Mouse (Mus musculus) gastrocnemius, postnatal 36 days (tissue): ENCODE measurements at regions not wholly inside any gene's neighbourhood (a gene's known extent, or its start where the extent isn't known, plus 50 kb on each side); places are given as distances from the start of the nearest gene placed in this dataset.
"Not testable (repeated sequence)": the region's sequence is repeated elsewhere in the genome, so short reads cannot be mapped to it uniquely, and the experiment has no call there.

ENCODE experiments used
- DNase-seq, 2 experiments: peaks; one replicate each; pipeline ENCODE4 v3.0.0; 2022
- intact Hi-C: fragments of 180-260 bp; cut with DNase I; formaldehyde crosslinking; loops from one replicate; pipeline ENCODE4 v1.15.1; 2025

DNA sequence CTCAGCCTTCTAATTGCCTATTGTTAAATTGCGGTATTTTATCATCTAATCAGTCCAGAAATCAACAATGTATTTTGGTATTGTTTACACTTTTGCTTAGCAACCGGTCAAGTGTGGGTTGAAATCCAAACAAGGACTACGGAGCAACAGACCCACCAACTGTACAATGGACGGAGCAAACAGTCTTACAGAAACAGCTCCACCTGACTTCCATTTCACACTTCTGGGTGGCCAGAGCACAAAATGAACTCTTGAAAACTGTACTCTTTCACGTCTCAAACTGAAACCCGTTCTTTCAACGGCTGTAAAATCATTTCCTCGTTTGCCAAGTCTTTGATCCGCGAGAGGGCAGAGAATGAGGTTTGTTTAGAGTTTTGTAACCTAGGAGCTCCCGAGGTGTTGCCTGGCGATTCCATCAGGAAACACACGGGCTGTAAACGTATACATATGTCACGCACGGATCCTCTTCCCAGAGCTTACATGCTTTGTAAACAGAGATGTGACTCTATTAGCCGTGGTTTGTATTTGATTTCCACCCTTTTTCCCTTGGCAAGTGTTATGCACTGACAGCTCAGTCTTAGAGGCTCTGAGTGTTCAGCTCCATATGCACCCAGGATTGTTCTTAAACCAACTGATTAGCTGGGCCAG is 258.3 kb downstream of the Etnk1 start:
- DNase-seq, result no peak
- intact Hi-C loops, result no loop called here

GRCm38 (mm10) chr6:143431896-143432450 is 265.0 kb downstream of the Etnk1 start:
- DNase-seq, result no peak
- intact Hi-C loops, result no loop called here

DNA sequence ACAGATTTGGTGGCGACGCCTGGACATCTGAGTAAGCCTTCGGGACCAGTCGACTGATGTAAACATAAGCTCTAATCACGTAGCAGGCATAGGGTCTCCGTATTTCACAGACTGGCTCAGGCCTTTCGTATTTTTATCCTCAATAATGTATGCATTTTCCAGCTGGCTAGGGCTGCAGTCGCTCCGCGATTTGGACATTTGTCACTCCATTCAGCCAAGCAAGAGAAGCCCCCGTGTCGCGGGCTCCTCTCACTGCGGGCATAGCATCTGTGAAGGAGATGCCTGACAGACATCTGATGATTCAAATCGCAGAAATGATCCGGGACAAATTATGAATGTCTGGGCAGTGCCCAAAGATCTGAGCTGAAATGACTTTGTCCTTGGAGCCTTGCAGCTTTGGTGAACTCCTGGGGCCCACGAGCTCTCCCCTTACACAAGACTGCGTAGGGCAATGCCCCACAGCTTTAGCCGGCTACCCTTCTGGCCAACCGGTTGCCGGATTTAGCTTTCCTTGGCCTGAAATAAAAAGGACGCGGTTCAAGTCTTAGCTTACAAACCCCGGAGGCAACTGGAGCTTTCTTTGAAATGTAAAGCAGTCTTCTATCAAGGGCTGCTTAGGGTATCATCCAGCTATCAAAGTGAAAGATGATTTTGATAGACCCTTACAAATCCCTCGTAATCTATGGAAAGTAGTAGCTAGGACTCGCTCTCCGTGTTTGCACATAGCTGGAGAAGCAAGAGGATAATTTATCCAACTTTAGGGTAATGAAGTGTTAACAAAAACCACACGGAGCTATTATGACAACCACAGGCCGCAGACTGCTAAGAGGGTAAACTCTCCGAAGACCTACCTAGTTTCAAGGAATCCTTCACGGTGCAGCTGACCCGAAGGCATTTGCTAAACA is 270.6 kb downstream of the Etnk1 start:
- DNase-seq, result no peak
- intact Hi-C loops, result no loop called here

DNA sequence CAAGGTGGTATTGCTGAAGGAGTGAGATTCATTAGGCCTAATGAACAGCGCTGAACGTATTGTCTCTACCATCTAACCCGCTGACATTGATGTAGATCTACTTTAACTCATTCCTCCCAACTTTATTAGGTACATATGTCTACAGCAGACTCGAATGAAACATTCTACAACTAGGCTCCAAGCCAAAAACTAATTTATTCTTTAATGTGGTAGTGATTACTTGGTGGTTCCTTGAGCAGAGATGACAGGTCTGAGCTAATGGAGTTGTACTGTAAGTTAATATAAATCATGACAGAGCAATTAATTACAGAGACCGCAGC is 271.2 kb downstream of the Etnk1 start:
- intact Hi-C loops, result no loop called here
- no peak for DNase-seq

- intact Hi-C loops, result no loop called here
Measured at GRCm38 (mm10) chr6:143439484-143439883, 272.5 kb downstream of the Etnk1 start.

DNA sequence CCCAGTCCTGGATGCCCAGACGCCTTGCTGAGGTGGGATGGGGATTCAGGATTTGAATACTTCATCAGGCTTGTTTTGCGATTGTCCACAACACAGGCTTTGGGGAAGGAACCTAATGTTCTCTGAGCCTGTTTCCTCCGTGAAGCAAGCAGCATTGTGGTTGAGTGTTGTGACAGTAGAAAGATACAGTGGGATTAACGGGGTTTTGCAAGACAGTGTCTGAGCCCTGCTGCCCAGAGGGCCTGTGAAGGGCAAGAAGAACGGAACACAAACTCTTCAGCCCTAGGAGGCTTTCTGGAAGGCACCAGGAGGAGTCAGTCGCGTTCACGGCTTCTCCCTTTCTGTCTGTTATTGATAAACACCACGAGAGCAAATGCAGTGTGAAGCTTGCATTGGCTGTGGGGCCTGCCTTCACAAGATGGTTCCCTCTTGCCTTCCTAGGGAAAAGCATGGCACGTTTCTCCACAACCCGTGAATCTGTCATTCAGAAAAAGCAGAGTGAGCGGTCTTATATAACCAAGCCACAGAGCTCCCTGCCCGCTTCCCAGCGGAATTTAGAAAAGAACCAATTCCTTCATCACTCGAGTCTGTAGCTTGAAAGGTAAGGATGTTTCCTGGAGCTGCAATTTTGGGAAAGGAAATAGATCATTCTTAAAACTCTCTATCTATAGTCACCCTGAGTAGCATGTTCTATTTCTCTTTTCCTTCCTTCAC is 273.4 kb downstream of the Etnk1 start:
- intact Hi-C loops, result no loop called here
- no peak for DNase-seq

More at GRCm38 (mm10) chr6:143439484-143439883, 272.5 kb downstream of the Etnk1 start:
- DNase-seq, result no peak

GRCm38 (mm10) chr6:143442361-143442760 is 275.3 kb downstream of the Etnk1 start:
- intact Hi-C loops, result no loop called here
- no peak for DNase-seq

DNA sequence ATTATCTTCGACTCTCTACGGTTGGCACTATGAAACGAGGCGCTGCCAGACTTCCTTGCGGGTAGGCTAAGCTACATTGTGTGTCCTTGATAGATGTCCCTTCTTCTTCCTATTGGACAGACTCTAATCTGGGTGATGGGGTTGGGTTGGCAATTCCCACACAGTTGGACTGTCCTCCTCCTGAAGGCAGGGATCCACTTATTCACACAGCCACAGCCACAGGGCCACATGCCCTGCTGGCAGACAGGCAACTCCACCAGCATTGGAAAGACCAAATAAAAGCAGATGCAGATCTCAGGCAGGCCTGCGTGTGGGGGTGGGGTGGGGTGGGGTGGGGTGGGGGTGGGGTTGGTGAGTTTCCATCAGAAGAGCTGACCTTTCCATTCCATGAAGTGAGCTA is 276.4 kb downstream of the Etnk1 start:
- intact Hi-C loops, result no loop called here
- DNase-seq, result no peak

GRCm38 (mm10) chr6:143444782-143445181 is 277.8 kb downstream of the Etnk1 start:
- no peak for DNase-seq
- intact Hi-C loops, result no loop called here

GRCm38 (mm10) chr6:143445834-143446552 is 279.0 kb downstream of the Etnk1 start:
- no peak for DNase-seq
- intact Hi-C loops, result no loop called here

DNA sequence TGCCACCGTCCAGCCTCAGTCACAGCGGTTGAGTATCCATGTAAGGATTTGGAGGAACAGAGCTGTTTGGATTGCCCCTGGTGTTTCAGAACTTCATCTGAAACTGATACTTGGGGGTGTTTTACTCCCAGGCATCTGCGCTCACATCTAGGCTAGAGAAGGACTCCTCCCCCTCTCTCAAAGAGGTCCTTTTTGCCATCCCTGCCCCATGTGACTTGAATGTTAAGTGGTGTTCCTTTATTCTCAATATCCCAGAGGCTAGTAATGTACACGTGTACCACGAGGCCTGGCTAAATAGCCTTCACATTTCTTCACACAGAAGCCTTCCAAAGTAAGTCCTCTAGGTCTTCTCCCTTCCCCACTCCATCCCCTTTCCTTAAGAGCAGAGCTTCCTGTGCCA is 280.0 kb downstream of the Etnk1 start:
- DNase-seq, result no peak
- intact Hi-C loops, result no loop called here

DNA sequence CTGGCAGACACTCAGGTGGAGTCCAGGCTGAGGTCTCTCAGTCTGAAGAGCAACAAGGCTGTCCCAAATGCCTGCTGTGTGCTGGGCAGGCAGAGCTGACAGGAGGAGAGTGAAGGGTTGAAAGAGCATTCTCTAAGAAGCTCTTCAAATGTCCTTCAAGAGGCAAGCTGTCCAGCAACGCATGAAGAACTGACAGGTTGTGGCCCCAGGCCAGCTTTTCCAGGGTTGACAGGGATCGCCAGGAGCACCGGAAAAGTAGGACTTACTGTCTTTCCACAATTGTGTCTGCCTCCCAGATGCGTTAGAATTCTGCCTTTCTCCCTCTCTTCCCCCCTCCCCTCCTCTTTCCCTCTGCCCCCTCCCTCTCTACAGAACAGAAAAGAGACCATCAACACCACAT is 282.1 kb downstream of the Etnk1 start:
- no peak for DNase-seq
- intact Hi-C loops, result no loop called here

DNA sequence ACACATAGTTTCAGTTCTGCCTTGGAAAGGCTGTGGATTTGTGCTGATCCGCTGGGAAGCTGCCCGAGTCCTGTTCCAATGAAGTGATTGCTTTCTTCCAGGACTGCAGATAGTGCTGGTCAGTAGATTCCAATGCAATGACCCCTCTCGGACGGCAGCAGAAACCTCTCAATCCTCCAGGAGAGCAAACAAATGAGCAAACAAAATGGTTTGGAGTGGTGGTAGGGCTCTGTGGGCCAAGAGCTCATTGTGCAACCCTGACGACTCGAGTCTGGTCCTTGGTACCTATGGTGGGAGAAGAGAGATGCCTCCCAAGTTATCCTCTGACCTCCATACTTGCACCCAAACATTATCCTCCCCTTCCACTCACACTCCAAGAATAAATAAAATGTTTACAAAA is 284.8 kb downstream of the Etnk1 start:
- DNase-seq, result no peak
- intact Hi-C loops, result no loop called here

GRCm38 (mm10) chr6:143454695-143455218 is 287.7 kb downstream of the Etnk1 start:
- intact Hi-C loops, result no loop called here
- DNase-seq, result no peak

- DNase-seq, result no peak
- intact Hi-C loops, result no loop called here
Measured at GRCm38 (mm10) chr6:143464907-143465537, 298.0 kb downstream of the Etnk1 start.

DNA sequence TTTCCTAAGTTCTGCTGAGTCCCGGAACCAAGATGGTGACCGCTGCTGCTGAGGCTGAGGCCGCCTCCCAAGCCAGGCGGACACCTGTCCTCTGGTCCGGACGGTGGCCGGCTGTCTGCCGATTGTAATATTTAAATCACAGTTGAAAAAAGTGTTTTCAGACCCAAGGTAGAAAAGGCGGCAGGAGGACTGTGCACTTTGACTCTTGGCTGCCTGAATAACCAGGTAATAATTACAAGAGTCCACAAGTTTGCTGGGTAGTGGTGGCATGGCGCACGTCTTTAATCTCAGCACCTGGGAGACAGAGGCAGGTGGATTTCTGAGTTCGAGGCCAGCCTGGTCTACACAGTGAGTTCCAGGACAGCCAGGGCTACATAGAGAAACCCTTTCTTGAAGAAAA is 305.7 kb downstream of the Etnk1 start:
- intact Hi-C loops, DNase-seq: not testable (repeated sequence)

DNA sequence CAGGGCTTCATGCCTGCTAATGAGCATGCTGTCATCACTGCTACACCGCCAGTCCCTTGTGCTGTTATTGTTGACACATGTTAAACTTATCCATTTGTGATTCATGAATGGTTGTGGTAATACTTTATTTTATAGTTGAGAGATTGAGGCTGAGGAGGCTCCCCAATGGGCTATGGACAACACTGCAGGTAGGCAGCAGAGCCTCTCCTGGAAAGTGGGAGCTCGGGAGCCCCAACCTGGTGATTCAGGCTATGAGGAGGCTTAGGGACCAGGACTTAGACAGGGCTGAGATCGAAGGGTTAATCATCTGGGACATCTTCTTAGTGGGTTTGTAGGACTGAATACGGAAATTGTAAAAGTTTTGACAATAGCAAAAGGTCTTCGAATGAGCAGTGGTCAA is 307.4 kb downstream of the Etnk1 start:
- intact Hi-C loops, result no loop called here
- DNase-seq, result no peak

DNA sequence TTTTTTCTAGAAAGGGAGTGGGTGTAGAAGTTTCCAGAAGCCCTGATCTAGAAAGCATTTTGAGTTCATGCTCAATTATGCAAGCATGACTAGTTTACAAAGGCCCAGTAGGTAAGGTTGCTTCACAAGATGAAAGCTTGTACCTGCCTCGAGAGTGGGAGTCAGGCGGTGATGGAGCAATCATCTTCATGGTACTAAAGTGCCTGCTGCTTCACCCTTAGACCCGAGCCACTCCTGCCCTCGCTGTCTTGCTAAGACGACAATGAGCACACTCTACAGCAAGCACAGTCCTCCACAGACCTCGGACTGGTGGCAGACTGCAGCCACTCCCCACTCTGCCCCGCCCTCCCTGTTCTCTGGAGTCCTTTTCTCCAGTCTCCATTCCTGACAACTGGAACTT is 308.3 kb downstream of the Etnk1 start:
- DNase-seq, result no peak
- intact Hi-C loops, result no loop called here

DNA sequence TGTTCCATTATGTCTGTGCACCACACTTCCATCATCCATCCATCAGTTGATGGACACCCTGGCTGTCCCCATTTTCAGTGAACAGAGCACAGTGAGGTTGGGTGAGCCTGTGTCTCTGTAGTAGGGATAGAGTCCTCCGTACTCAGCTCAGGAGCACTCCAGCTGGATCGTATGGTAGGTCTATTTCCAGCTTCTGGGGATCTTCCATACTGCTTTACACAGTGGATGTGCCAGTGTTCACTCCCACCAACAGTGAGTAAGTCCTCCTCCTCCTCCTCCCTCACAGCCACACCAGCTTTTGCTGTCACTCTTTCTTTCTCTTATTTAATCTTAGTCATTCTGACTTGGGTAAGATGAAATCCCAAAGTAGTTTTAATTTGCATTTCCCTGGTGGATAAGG is 310.4 kb downstream of the Etnk1 start:
- DNase-seq, result no peak
- intact Hi-C loops, result no loop called here

- no peak for DNase-seq
- intact Hi-C loops, result no loop called here
Measured at GRCm38 (mm10) chr6:143479239-143479638, 312.2 kb downstream of the Etnk1 start.
